Mouse (Mus musculus) limb, embryonic 14.5 days (tissue): Measurements from ENCODE around the gene Wwox. TPM values are rescaled to one million over a fixed set of nuclear protein-coding genes. Genes with fewer than 3 reads are reported as not detected.

Experiments
- ATAC-seq: fragments of 200-750 bp; cut with Nextera tagmentation; 2 replicates; pipeline ENCODE4 v1.8.0; 2017; ENCODE audit warnings: low read depth, moderate number of reproducible peaks, moderate TSS enrichment; ENCODE audit not compliant: low FRiP score
- DNase-seq: peaks from one replicate; pipeline ENCODE4 v3.0.0-alpha.2; 2015; ENCODE audit warnings: low spot score
- H3K27ac ChIP-seq: fragments of 300-500 bp; sonication (generic); replicated peaks from 2 replicates; pipeline ENCODE4 v1.5.1; 2014; ENCODE audit warnings: low read depth, mild to moderate bottlenecking, low read length, moderate library complexity, mixed read lengths
- H3K27me3 ChIP-seq: fragments of 300-500 bp; sonication (generic); 2 replicates; pipeline ENCODE4 v1.6.1; 2014; ENCODE audit warnings: low read length, mixed read lengths; ENCODE audit not compliant: control insufficient read depth, insufficient read depth
- H3K36me3 ChIP-seq: fragments of 300-500 bp; sonication (generic); 2 replicates; pipeline ENCODE4 v1.6.1; 2014; ENCODE audit warnings: mild to moderate bottlenecking, low read length, moderate library complexity, mixed read lengths; ENCODE audit not compliant: control insufficient read depth, insufficient read depth
- H3K4me1 ChIP-seq: fragments of 300-500 bp; sonication (generic); 2 replicates; pipeline ENCODE4 v1.6.1; 2014; ENCODE audit warnings: antibody characterized with exemption, low read length, mixed read lengths; ENCODE audit not compliant: control insufficient read depth, insufficient read depth
- H3K4me2 ChIP-seq: fragments of 300-500 bp; sonication (generic); replicated peaks from 2 replicates; pipeline ENCODE4 v1.6.1; 2014; ENCODE audit warnings: low read depth, mild to moderate bottlenecking, low read length, moderate library complexity; ENCODE audit not compliant: severe bottlenecking
- H3K4me3 ChIP-seq: fragments of 300-500 bp; sonication (generic); replicated peaks from 2 replicates; pipeline ENCODE4 v1.5.1; 2014; ENCODE audit warnings: low read length
- H3K9ac ChIP-seq: fragments of 300-500 bp; sonication (generic); 2 replicates; pipeline ENCODE4 v1.6.1; 2014; ENCODE audit warnings: mild to moderate bottlenecking, low read depth, low read length, moderate library complexity; ENCODE audit not compliant: severe bottlenecking
- H3K9me3 ChIP-seq: fragments of 300-500 bp; sonication (generic); 2 replicates; pipeline ENCODE4 v1.6.1; 2016; ENCODE audit warnings: low read length; ENCODE audit not compliant: control insufficient read depth
- POLR2A ChIP-seq: fragments of 200-500 bp; IDR thresholded peaks from 2 replicates; pipeline ENCODE4 v1.8.0; 2012; ENCODE audit warnings: inconsistent platforms, mild to moderate bottlenecking, moderate library complexity, borderline replicate concordance; ENCODE audit not compliant: insufficient read depth, insufficient read length; ENCODE audit errors: extremely low read depth
- whole genome bisulfite sequencing: fragments of 180-500 bp; shearing (Covaris S2); extraction: QIAGEN DNeasy Blood & Tissue Kit; methylation state at CpG from one replicate; pipeline ENCODE4 v1.1.7; 2014; 5-methylcytosine and 5-hydroxymethylcytosine counted together
- polyA plus RNA-seq, 2 experiments: library from polyadenylated mRNA; depleted of rRNA in 1 of 2; stranded (reverse) in 1 of 2; unstranded in 1 of 2; fragments of >200 nt; fragmentation: Nextera tagmentation in 1 of 2; extraction: Ambion mirVana in 1 of 2; gene quantifications; 2 replicates each; pipeline versions ENCODE4 v1.2.1 to v1.2.3; 2012 to 2014

Gene Wwox
- polyA plus RNA-seq, 2 experiments = 8.6 to 9.4 TPM

- ATAC-seq = no peak
- H3K4me1 ChIP-seq = no peaks in the 10 kb centered on the region
- no peak overlapping the region for H3K4me2 ChIP-seq
- TF ChIP-seq POLR2A = no peak
- no peak overlapping the region for H3K9ac ChIP-seq
- DNase-seq = no peak
- H3K36me3 ChIP-seq = no peaks in the 10 kb centered on the region
- no peak overlapping the region for H3K4me3 ChIP-seq
- no peak overlapping the region for H3K27ac ChIP-seq
- no peaks in the 10 kb centered on the region for H3K27me3 ChIP-seq
- no peaks in the 10 kb centered on the region for H3K9me3 ChIP-seq
- 90% methylated on average over 10 of the region's 10 CpGs for WGBS
These were observed 374.4 kb downstream of the Wwox start for GRCm38 (mm10) chr8:114813830-114814229.

- 72% methylated on average over 10 of the region's 10 CpGs for WGBS
- H3K9me3 ChIP-seq = no peaks in the 10 kb centered on the region
- no peaks in the 10 kb centered on the region for H3K4me1 ChIP-seq
- H3K36me3 ChIP-seq = no peaks in the 10 kb centered on the region
- no peak overlapping the region for H3K9ac ChIP-seq
- H3K4me2 ChIP-seq = no peak overlapping the region
- H3K27ac ChIP-seq = no peak overlapping the region
- TF ChIP-seq POLR2A = no peak
- DNase-seq = no peak
- no peak overlapping the region for H3K4me3 ChIP-seq
- H3K27me3 ChIP-seq = no peaks in the 10 kb centered on the region
- no peak for ATAC-seq
These were observed 375.6 kb downstream of the Wwox start for GRCm38 (mm10) chr8:114814769-114815736.

DNA sequence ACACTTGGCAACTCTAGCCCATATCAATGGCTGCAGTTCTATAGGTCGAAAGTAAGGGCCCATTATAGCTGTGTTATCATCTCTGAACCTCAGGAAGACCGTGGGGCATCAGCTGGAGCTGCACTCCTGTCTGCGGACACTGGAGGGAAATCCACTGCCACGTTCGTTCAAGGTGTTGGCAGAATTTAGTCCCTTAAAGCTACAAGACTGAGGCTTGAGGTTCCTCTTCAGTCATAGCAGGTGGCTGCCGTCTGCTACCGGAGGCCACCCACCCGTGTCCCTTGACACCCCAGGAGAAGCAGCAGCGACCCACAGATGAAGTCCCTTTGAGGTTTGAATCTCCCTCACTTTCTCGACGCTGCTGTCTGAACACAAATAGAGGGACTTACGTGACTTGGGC, 376.9 kb downstream of the Wwox start:
- H3K9ac ChIP-seq = no peak overlapping the region
- no peak for ATAC-seq
- TF ChIP-seq POLR2A = no peak
- no peak overlapping the region for H3K4me3 ChIP-seq
- H3K27me3 ChIP-seq = no peaks in the 10 kb centered on the region
- no peak overlapping the region for H3K4me2 ChIP-seq
- DNase-seq = no peak
- H3K4me1 ChIP-seq = no peaks in the 10 kb centered on the region
- no peak overlapping the region for H3K27ac ChIP-seq
- WGBS = 81% methylated on average over 12 of the region's 12 CpGs
- H3K9me3 ChIP-seq = no peaks in the 10 kb centered on the region
- no peaks in the 10 kb centered on the region for H3K36me3 ChIP-seq

DNA sequence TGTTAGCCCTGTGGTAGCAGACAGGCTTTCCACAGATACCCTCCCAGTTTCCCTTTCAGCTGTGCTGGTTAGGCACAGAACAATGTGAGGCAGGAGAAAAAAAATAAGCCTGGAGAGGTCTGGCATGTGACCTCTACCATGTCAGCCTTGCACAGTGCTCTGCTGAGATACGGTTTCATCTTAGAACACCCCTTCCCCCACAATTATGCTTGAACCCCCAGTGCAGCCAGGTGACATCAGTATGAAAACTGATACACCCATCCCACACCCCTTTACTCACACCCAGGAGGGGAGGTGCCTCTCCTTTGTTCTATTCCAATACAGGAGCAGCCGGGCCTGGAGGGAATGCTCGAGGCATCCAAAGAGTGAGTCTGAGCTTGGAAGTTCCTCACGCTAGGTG, 377.5 kb downstream of the Wwox start:
- ATAC-seq (no peak; the same call in 1 of the 2 replicates), DNase-seq (no peak)
- no peak overlapping the region for H3K27ac ChIP-seq
- WGBS = 45% methylated on average over 4 of the region's 4 CpGs
- H3K27me3 ChIP-seq = no peaks in the 10 kb centered on the region
- no peaks in the 10 kb centered on the region for H3K36me3 ChIP-seq
- no peak overlapping the region for H3K9ac ChIP-seq
- TF ChIP-seq POLR2A = no peak
- H3K9me3 ChIP-seq = no peaks in the 10 kb centered on the region
- H3K4me2 ChIP-seq = no peak overlapping the region
- H3K4me3 ChIP-seq = no peak overlapping the region
- H3K4me1 ChIP-seq = no peaks in the 10 kb centered on the region

- ATAC-seq (no peak), DNase-seq (no peak)
- Histone ChIP-seq H3K4me1 (no peaks in the 10 kb centered on the region), H3K4me3 (no peak overlapping the region), H3K27me3 (no peaks in the 10 kb centered on the region), H3K9ac (no peak overlapping the region), H3K27ac (no peak overlapping the region), H3K4me2 (no peak overlapping the region), H3K9me3 (no peaks in the 10 kb centered on the region), H3K36me3 (no peaks in the 10 kb centered on the region)
- WGBS = 57% methylated on average over 8 of the region's 8 CpGs
- no peak for TF ChIP-seq POLR2A
These were observed 382.1 kb downstream of the Wwox start for GRCm38 (mm10) chr8:114821543-114821942.
